Mouse (Mus musculus) left cerebral cortex, adult 11 months (tissue): ENCODE data around the gene A830031A19Rik.

Experiments used
- DNase-seq: peaks from one replicate; pipeline ENCODE4 v3.0.0; 2022; ENCODE audit warnings: low spot score

A830031A19Rik gene

GRCm38 (mm10) chr11:24074634-24075104, at the start of gene A830031A19Rik:
Gene A830031A19Rik (minus strand): TSS chr11:24075054.
- no peak for DNase-seq

DNA sequence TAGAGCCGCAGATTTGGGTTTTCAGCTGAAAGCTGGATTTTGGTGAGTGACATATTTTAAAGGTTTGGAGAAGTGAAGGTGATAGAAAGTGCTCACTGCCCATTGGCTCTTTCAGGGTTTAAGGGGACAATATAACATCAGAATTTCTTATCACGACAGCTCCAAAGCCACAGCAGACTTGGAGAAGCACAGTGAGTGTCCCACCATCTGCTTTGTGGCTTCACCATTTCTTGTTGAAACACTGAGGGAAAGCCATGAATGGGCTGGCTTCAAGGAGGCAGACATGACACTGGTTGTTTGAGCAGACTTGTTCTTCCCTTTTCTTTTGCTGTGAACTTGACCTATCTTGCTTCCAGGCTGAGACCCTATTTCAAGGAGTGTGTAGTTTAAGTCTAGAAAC, 49.1 kb upstream of the A830031A19Rik start:
- no peak for DNase-seq

DNA sequence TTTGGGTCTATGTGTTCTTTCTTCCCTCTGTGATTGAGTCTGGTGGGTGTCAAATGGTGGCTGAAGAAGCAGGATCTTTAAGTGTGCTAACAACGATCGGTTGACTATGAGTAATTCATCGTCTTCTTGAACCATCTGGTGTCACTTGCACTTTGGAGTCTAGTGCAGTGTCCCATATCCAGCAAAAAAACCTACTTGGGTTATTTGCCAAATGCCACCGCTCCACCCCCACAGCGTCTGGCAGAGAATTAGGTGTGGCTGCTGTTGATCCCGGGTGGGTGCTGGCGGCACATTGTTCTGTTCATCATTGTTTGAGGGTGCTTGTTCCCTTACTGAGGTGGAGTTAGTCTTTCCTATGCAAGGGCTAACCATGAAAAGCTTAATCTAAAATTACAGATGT, 48.0 kb upstream of the A830031A19Rik start:
- DNase-seq = no peak

GRCm38 (mm10) chr11:24121136-24121535, 46.3 kb upstream of the A830031A19Rik start:
- no peak for DNase-seq

- DNase-seq = no peak
These were observed 41.9 kb upstream of the A830031A19Rik start for GRCm38 (mm10) chr11:24116582-24117318.

DNA sequence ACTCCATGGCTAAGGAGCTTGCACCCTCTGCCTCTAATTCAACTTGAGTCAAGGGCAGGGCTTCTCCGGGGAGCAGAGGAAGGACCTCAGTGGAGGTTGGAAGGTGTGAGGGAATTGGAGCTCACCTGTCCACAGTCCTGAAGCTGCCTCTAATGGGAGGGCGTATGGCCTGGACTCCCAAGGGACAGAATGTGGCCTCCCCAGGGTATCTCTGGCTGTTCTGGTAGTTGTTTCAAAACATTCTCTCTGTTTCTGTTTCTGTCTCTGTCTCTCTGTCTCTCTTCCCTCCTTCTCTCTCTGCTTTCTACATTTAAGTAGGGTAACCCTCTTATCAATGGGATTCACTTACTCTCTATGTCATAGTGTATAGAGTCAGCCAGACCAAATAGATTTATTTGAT, 41.2 kb upstream of the A830031A19Rik start:
- DNase-seq = no peak

GRCm38 (mm10) chr11:24115017-24115752, 40.3 kb upstream of the A830031A19Rik start:
- no peak for DNase-seq

- DNase-seq = no peak
These were observed 36.9 kb upstream of the A830031A19Rik start for GRCm38 (mm10) chr11:24111720-24112119.

- DNase-seq = no peak
These were observed 35.3 kb upstream of the A830031A19Rik start for GRCm38 (mm10) chr11:24110113-24110512.

GRCm38 (mm10) chr11:24109388-24109787, 34.5 kb upstream of the A830031A19Rik start:
- DNase-seq = no peak

DNA sequence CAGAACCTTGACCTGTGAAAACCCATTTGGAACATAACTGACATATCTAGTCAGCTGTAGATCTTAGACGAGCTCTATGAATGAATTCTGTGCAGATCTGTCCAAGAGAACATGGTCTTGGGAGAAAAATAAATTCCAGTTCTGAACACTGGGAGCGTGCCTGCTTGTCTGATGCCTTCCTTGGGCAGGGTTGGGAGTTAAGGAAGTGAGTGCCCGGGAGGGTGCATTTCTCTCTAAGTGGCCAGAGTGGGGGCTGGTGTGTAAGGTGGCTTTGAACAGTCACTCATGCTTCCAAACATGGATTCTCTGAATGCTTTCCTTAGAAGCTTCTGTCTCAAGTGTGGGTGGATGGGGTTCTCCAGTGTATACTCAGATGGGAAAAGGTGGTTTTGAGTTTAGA, 34.1 kb upstream of the A830031A19Rik start:
- DNase-seq = no peak

- DNase-seq = no peak
These were observed 32.6 kb upstream of the A830031A19Rik start for GRCm38 (mm10) chr11:24107414-24107813.

DNA sequence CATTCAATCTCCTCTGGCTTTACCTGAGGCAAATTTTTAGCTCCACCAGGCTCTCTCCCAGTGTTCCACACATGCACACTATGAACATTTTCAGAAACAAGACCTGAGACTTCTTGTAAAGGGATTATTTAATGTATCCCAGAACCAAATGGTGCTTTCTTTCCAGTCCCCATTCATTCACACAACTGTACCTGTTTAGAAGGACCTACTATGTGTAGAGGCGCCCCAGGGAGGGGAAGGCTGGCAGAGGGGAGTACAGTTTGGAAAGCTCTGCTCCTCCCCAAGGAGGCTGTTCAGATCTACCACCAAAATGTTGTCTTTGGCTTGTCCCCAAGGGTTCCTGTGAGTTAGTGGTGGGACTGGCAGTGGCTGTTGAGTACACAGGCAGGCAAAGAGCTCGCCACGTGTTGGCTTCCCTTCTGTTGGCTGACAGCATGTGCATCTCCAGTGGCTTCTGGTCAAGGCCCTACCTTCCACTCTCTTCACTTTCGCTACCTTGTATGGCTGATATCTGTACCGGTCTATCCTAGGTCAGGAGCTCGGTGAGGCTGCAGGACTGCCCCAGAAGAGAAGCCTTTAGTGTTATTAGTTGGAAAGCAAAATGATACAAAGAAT, 28.4 kb upstream of the A830031A19Rik start:
- DNase-seq = no peak

DNA sequence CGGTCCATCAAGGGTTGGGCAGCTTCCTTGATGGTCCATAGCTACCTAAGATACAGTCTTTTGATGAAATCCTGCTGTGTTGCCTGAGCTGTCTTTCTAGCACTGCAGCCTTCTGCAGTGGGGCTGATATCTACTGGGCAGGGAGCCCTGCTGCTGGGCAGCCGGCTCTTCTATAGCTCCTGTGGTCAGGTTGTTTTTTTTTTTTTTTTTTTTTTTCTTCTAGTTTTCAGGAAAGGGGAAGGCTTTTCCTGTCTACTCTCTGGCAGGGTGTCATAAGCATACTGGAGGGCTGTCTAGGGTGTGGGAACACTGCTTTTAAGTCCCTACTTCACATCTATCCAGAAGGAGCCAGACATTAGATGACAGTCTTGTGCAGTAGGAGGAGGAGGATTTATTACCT, 27.5 kb upstream of the A830031A19Rik start:
- DNase-seq = no peak

DNA sequence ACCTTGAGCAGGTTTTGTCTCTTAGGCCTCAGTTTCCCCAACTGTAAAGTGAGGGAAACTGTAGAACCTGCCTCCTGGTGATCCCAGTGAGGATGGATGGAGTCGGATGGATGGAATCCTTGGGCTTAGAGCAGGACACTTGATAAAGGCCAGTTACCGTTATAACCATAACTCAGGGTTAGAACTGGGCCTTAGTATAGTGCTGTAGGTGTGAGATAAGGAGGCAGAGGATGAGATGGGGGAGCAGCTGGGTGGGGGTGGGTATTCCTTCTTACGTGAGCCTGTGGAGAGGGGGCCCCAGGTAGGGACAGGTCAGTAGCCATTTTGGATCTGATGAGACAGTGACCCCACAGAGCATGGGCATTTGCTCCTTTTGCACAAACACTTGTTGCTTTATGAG, 26.8 kb upstream of the A830031A19Rik start:
- no peak for DNase-seq

DNA sequence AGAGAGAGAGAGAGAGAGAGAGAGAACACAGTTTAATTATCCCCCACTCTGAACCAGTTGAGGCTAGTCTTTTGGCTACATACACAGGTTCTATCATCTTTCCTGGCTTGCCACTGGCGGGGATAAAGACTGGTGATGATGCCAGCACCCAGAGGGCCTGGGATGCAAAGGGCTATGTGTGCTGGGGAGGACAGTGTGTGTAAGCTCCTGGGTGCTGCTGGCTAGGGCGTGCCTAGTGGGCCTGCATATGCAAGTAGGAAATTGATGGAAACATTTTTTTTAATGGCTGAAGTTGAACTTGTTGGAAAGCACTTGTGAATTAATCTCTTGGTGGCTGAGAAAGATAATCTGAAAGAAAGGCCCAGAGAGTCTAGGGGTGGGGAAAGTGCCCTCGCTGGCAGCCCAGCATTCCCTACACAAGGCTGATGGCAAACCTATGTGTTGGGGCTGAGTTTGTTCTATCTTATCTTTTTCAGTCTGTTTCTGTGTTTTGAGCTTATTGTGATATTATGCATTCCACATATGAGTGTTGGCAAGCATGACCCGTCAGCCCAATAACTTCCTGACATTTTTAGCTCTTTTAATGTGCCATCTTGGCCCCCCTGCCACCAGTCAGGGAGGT, 25.7 kb upstream of the A830031A19Rik start:
- no peak for DNase-seq

GRCm38 (mm10) chr11:24099886-24100293, 25.0 kb upstream of the A830031A19Rik start:
- no peak for DNase-seq

- no peak for DNase-seq
These were observed 24.4 kb upstream of the A830031A19Rik start for GRCm38 (mm10) chr11:24099215-24099614.

DNA sequence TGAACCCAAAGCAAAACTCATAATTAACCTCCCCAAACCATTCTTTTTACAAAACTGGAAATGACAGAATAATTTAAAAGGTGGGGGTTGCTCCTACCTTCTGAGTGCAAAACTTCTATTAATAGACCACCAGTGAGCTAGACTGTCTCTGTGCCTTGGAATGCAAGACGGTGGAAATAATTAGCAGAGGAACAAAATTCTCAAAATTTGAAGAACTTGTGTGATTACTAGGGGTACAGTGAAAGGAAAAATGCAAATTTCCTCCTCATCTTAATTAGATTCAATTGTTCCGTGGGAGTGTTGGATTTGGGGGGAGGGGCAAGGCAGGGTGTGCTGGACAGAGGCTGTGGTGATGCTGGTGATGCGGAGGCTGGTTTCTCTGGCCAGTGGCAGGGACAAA, 23.8 kb upstream of the A830031A19Rik start:
- DNase-seq = no peak

- no peak for DNase-seq
These were observed 23.2 kb upstream of the A830031A19Rik start for GRCm38 (mm10) chr11:24098069-24098468.

DNA sequence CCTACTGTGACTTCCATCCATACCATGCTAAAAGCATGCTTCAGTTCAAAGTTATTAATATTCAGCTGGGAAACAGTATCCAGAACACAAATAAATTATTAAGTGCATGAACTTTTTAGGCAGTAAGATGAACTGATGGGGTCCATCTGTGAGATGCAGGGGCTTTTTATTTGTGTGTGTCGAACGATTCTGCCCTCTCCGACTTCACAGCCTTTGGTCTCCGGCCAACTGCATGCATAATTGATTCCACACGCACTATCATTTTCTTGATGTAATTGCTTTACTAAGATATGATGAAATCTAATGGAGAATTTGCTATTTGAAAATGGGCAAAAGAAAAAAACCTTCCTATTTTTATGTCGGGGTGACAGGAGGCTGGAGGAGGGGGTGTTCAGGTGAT, 22.2 kb upstream of the A830031A19Rik start:
- no peak for DNase-seq

- DNase-seq = no peak
These were observed 21.6 kb upstream of the A830031A19Rik start for GRCm38 (mm10) chr11:24096483-24096882.
